25 mouse cellular contexts compared by ENCODE assay signal in the genomic region with DNA sequence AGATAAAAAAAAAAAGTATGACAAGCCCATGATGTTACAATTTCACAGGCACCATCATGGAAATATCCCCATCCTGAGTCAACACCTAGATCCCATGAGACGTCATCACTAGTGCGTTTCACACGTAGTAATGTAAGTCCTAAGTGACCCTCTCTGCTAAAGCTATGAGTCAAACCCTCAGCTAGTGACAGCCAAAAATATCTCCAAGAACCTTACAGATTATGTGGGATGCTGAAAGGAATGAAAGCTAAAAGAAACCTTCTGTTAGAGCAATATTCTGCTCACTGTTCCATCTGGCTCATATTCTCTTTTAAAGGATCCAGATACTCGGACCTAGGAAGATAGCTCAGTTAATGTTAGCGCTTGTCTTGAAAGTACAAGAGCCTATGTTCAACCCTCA. TPM values are rescaled to one million over a fixed set of nuclear protein-coding genes. Genes with fewer than 3 reads are reported as not detected.
"Had no signal": no experiment of that assay in that cellular context is flagged by ENCODE, and none has a peak within 500 bp of the region (broad histone marks: within the 10 kb centered on the region; RNA-seq: fewer than 3 reads in every experiment).

No protein-coding gene starts in this region.

- H3K27me3 ChIP-seq: heart, embryonic 13.5 days; heart, embryonic 15.5 days; hindbrain, embryonic 13.5 days; hindbrain, embryonic 15.5 days; kidney, embryonic 15.5 days; limb, embryonic 12.5 days; liver, embryonic 13.5 days had no signal

- H3K4me3 ChIP-seq: heart, adult 2 months; heart, embryonic 13.5 days; heart, embryonic 15.5 days; hindbrain, embryonic 13.5 days; hindbrain, embryonic 15.5 days; kidney, embryonic 15.5 days; limb, embryonic 12.5 days; liver, embryonic 13.5 days had no signal

- H3K27ac ChIP-seq: heart, adult 2 months; heart, embryonic 13.5 days; heart, embryonic 15.5 days; hindbrain, embryonic 13.5 days; hindbrain, embryonic 15.5 days; hindbrain, postnatal 0 days; kidney, embryonic 15.5 days; kidney, postnatal 0 days; limb, embryonic 12.5 days; liver, embryonic 13.5 days had no signal

- DNase-seq: gastrocnemius, postnatal 14 days; gastrocnemius, postnatal 36 days; heart, adult 11 months; heart, adult 2 months; heart, postnatal 14 days; heart, postnatal 36 days; kidney, adult 11 months; kidney, adult 2 months; kidney, adult 9 months; kidney, postnatal 14 days; kidney, postnatal 36 days; left cerebral cortex, postnatal 4 days; liver; liver, embryonic 13.5 days had no signal

- H3K9me3 ChIP-seq: heart, embryonic 13.5 days; heart, embryonic 15.5 days; hindbrain, embryonic 13.5 days; hindbrain, embryonic 15.5 days; kidney, embryonic 15.5 days; limb, embryonic 12.5 days; liver, embryonic 13.5 days had no signal

- H3K4me1 ChIP-seq: heart, embryonic 13.5 days; heart, embryonic 15.5 days; hindbrain, embryonic 13.5 days; hindbrain, embryonic 15.5 days; kidney, embryonic 15.5 days; limb, embryonic 12.5 days; liver, embryonic 13.5 days had no signal

- ATAC-seq: hindbrain, postnatal 0 days; intestine, embryonic 16.5 days had no signal

- H3K36me3 ChIP-seq: heart, embryonic 13.5 days; heart, embryonic 15.5 days; hindbrain, embryonic 13.5 days; hindbrain, embryonic 15.5 days; kidney, embryonic 15.5 days; limb, embryonic 12.5 days; liver, embryonic 13.5 days had no signal

RNA-seq across cellular contexts. Expression of a gene that starts 16.8 kb away (rescaled TPM):
- polyA plus RNA-seq: heart, postnatal 0 days; kidney, adult 2 months; large intestine, adult 2 months; liver, embryonic 13.5 days had no signal
